Mouse (Mus musculus) gastrocnemius, adult 18-20 months (tissue): Measurements from ENCODE around the gene Rpl29. TPM values are rescaled to one million over a fixed set of nuclear protein-coding genes. Genes with fewer than 3 reads are reported as not detected.

Experiments
- DNase-seq: peaks from one replicate; pipeline ENCODE4 v3.0.0; 2021; ENCODE audit warnings: low spot score
- total RNA-seq, 2 experiments: library from RNA; stranded (reverse); gene quantifications; 2 replicates each; pipeline ENCODE4 v1.2.3; 2021

Gene Rpl29
- total RNA-seq, 2 experiments from 2014 or later = 280 to 298 TPM

DNA sequence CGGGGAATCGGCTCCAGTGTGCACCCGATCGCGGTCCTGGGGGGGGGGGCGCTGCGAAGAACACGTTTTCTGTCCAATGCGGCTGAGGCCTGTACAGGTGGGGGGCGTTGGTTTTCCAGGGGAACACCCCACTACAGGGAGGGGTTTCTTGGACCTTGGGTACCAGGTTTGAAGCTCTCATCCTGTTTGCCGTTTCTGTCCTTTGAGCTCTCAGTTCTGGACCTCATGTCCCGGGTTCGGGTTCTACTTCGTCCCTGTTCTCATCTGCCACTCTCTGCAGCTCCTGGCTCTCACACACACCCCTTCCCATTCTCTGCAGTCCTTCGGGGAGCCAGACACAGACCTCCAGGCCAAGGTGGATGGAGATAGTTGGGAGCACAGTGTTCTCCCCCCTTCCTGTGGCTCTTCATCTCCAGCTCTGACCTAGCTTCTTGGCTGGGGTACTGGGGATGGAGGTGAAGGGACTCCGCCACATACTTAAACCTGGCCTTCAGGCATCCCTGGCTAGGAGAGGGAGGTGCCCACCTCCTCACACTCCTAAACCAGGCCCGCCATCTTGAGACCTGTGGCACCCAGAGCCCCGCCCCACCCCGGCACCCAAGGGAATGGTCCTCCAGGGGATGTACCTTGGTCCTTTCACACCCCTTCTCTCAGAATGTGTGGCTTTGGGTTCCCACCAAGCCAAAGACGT lies 25.0 kb downstream of the Rpl29 start:
- DNase-seq = no peak

- no peak for DNase-seq
Observed at GRCm38 (mm10) chr9:106454888-106455681, 25.8 kb downstream of the Rpl29 start.

- no peak for DNase-seq
Observed at GRCm38 (mm10) chr9:106456325-106457162, 27.3 kb downstream of the Rpl29 start.

DNA sequence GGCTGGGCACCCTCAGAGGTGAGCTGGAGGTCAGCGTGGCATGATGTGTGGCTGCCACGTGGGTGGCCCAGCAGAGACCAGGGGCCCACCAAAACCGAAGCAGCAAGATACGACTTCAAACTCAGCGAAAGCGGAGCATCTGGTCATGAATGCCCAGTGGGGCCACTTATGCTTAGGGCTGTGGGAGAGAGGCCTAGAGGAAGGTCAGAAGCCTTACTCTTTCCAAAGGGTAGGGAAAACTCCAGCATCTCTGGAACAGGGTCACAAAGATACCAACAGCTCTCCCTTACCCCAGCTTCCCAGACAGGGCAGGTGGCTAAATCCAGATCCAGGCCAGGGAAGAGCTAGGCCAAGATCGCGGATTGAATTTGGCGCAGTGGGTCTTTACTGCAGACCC lies 27.9 kb downstream of the Rpl29 start:
- DNase-seq = no peak

DNA sequence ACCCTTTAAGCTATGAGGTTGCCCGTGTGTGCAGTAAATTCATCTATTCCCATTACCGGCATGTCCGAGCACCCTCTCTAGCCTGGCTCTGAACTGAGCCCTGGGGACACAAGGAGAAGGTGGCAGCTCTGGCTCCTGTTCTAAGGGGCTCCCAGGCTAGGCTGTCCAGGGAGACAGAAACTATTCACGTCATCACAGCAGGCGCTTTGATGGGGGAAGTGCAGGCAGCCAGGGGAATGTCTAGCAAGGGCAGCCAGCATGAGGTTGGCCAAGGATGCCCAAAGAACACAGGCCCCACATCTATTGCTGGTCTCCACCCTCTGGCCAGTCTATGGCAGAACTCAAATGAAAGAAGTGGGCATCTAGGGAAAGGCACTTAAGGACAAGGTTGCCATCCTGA lies 28.7 kb downstream of the Rpl29 start:
- no peak for DNase-seq

- DNase-seq = no peak
Observed at GRCm38 (mm10) chr9:106459946-106460345, 30.7 kb downstream of the Rpl29 start.

DNA sequence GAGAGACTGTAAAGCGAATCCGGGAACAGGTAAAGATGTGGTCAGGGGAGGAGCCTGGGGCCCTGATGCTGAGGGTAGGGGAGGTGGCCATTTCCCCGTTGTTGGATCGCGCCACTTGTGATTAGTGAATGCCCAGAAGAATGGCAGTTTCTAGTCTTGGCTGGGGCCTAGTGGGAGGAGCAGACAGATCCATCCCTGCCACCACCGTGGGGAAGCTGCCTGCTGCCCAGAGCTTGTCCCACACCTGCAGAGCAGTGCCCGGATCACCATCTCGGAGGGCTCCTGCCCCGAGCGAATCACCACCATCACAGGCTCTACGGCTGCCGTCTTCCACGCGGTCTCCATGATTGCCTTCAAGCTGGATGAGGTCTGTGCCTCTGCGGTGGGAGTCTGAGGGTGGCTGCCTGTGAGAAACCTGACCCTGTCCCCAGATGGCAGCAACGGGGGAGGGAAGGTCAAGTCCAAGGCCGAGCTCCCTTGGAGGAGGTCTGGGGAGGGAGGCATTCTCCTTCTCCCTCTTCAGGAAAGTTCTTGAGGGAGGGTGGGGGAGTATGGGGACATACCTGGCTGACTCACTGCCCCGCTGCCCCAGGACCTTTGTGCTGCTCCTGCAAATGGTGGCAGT lies 31.3 kb downstream of the Rpl29 start:
- DNase-seq = no peak

- DNase-seq = no peak
Observed at GRCm38 (mm10) chr9:106461026-106461415, 31.8 kb downstream of the Rpl29 start.

DNA sequence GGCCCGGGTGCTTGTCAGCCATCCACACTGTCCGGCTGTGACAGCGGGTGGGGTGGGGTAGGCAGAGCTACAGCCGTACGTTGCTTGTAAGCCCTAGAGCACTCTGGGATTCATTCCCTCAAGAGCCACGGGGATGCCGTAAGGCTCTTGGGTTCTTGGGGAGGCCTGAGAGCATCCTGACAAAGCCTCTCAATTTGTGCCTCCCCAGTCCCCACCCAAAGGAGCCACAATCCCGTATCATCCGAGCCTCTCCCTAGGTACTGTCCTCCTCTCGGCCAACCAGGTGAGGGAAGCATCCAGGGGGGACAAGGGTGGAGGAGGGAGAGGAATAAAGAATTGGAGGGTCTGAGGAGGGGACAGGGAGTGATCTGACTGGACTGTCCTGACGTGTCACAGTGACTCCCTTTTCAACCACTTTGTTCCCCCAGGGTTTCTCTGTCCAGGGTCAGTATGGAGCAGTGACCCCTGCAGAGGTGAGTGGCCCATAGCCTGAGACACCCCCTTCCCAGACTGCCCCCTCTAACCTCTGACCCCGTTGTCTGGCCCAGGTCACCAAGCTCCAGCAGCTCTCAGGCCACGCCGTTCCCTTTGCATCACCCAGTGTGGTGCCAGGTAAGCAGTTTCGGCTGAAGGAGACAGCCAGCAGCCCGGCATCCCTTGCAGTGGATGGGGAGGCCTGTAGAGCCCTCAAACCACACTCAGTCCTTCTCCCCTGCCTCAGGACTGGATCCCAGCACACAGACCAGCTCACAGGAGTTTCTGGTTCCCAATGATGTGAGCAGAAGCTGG lies 32.6 kb downstream of the Rpl29 start:
- DNase-seq = no peak

DNA sequence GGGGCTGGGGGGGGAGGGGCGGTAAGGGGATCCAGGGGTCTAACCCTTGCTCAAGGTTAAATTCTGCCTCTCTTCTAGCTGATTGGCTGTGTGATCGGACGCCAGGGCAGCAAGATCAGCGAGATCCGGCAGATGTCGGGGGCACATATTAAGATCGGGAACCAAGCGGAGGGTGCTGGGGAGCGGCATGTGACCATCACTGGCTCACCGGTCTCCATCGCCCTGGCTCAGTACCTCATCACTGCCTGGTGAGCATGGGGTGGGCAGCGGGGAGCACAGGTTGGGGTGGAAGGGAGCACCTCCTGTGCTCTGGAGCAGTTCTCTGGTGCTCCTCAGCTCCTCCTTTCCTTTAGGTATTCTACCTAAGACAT lies 33.2 kb downstream of the Rpl29 start:
- DNase-seq = no peak

- no peak for DNase-seq
Observed at GRCm38 (mm10) chr9:106463122-106464063, 34.1 kb downstream of the Rpl29 start.

DNA sequence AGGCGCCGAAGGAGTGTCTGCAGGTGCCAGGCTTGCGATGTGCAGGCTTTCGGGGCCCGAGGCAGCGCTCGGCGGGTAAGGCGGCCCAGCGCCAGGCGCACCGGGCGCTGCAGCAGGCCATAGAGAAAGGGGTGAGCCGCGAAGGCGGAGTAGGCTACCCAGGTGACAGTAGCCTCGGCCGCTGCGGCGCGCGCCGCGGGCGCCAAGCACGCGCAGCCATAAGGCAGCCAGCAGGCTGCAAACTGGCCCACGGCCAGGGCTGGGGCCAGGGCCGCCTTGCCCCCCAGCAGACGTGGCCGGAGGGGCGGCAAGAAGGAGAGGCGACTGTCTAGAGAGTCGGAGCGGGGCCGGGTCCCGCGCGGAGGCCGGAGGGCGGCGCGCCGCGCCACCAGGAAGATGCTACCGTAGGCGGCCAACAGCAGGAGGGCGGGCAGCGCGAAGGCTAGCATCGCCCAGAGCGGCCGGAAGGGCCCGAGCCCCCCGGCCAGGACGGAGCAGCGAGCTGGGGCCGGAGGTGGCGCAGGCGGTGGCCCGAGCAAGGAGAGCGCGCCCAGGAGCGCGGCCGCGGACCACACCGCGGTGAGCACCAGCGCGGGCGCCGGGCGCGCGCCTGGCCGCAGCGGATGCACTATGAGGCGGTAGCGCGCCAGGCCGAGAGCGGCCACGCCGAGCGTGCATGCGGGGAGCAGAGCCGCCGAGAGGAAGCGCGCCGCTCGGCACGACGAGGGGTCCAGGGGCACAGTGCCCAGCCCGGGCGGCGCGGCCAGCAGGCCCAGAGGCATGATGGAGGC lies 35.7 kb downstream of the Rpl29 start:
- no peak for DNase-seq

- DNase-seq = no peak
Observed at GRCm38 (mm10) chr9:106465571-106466200, 36.4 kb downstream of the Rpl29 start, which contains the start of gene Gpr62. Gene Gpr62, minus strand, starts transcription at chr9:106465938.

- DNase-seq = no peak
Observed at GRCm38 (mm10) chr9:106466721-106467120, 37.5 kb downstream of the Rpl29 start.

- no peak for DNase-seq
Observed at GRCm38 (mm10) chr9:106467746-106468145, 38.5 kb downstream of the Rpl29 start.

- no peak for DNase-seq
Observed at GRCm38 (mm10) chr9:106469317-106469716, 40.1 kb downstream of the Rpl29 start.

DNA sequence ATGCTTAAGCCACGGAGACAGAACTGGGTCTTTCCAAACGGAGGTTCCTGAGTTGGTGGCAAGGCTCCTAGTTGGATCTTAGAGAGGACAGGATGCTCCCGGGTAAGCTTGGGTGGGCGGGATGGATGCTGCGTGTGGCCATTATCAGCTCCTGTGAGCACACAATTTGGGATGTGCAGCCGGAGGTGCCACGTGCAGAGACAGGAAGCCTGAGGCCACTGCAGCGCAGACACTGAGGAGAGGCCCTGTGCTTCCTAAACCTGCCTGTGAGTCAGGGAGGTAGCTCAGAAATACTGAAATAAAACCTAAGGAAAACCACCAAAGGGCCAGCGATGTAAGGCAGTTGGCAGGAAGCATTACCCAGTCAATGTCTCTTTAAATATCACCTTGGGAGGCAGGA lies 40.5 kb downstream of the Rpl29 start:
- DNase-seq = no peak

GRCm38 (mm10) chr9:106470991-106471750 lies 41.9 kb downstream of the Rpl29 start:
- DNase-seq = no peak
